Mouse (Mus musculus) heart, postnatal 10 days (tissue): ENCODE results near the gene Olfr703. TPM values are rescaled to one million over a fixed set of nuclear protein-coding genes. Genes with fewer than 3 reads are reported as not detected.

ENCODE experiments used
- DNase-seq, 2 experiments: peaks; one replicate each; pipeline ENCODE4 v3.0.0; 2021
- intact Hi-C: fragments of 180-260 bp; cut with DNase I; formaldehyde crosslinking; loops from one replicate; pipeline ENCODE4 v1.15.1; 2025
- total RNA-seq, 2 experiments: library from RNA; stranded (reverse); gene quantifications; 2 replicates each; pipeline ENCODE4 v1.2.3; 2021

Gene Olfr703
- not detected for total RNA-seq

GRCm38 (mm10) chr7:106843060-106843459 lies at the start of gene Olfr703:
Gene Olfr703 (plus strand): TSS chr7:106843360.
- DNase-seq = no peak
- intact Hi-C loops = no loop called here

GRCm38 (mm10) chr7:106808734-106809133 lies 34.4 kb upstream of the Olfr703 start, which contains the start of gene Olfr700:
Gene Olfr700 (minus strand): TSS chr7:106808834.
- intact Hi-C loops = no loop called here

GRCm38 (mm10) chr7:106813829-106814228 lies 29.3 kb upstream of the Olfr703 start, which contains the start of gene Olfr701:
Gene Olfr701 (plus strand): TSS chr7:106814129.
- intact Hi-C loops = no loop called here
- no peak for DNase-seq

More at GRCm38 (mm10) chr7:106808734-106809133, 34.4 kb upstream of the Olfr703 start, which contains the start of gene Olfr700:
- no peak for DNase-seq

- DNase-seq = peak in 1 of 2 experiments; percentile 9
Observed at GRCm38 (mm10) chr7:106815775-106816174, 27.4 kb upstream of the Olfr703 start.

DNA sequence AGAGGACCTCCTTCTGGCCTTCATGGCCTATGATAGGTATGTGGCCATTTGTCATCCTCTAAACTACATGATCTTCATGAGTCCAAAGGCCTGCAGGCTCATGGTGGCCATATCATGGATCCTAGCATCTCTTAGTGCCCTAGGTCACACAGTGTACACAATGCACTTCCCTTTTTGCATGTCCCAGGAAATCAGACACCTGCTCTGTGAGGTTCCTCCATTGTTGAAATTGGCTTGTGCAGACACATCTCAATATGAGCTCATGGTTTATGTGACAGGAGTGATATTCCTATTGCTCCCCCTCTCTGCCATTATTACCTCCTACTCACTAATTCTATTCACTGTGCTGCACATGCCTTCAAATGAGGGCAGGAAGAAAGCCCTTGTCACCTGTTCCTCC lies 24.7 kb upstream of the Olfr703 start:
- no peak for DNase-seq
- intact Hi-C loops = no loop called here

More at GRCm38 (mm10) chr7:106815775-106816174, 27.4 kb upstream of the Olfr703 start:
- intact Hi-C loops = no loop called here

GRCm38 (mm10) chr7:106833793-106834192 lies 9.4 kb upstream of the Olfr703 start, which contains the start of gene Olfr702:
Gene Olfr702 (minus strand): TSS chr7:106833893.
- intact Hi-C loops = no loop called here

DNA sequence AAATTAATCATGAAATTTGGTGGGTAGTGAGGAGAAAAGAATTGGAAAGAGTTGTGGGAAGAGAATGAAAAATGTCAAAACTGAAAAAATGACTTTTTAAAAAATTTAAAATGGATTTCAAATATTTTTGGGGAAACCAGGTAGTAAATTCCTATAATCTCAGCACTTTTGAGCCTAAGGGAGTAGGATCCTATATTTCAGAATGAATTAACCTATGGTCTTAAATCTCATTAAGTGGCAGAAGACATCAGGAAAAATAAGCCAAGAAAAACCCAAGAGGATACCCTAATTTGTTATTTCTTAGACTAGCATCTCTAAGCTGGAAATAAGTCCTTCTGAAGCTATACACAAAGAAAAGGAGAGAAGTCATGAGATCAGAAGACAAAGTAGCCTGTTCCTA lies 19.7 kb downstream of the Olfr703 start, which contains the start of gene Olfr704:
Gene Olfr704, plus strand, starts transcription at position 301 of the 400 bp plus-strand sequence.
- intact Hi-C loops = no loop called here
- no peak for DNase-seq

More at GRCm38 (mm10) chr7:106833793-106834192, 9.4 kb upstream of the Olfr703 start, which contains the start of gene Olfr702:
- no peak for DNase-seq

DNA sequence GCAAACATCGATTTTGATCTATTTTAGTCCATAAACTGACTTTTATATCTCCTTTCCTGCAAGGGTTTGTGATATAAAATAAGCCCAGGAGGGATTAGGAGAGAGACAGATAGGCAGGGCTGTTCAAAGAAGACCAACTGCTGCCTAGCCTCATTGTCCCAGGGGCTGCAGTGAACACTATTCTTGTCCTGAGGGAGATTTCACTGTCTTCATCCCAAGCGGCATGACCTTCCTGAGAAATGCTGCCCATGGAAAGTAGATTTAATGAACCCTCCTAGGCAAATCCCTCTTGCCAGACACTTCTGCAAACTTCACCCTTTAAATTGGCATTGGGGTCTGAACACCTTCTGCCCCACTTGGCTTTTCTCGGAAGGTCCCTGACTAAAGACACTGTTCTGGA lies 33.6 kb downstream of the Olfr703 start, which contains the start of gene Olfr705:
Gene Olfr705, minus strand, starts transcription at position 101 of the 400 bp plus-strand sequence.
- no peak for DNase-seq
- intact Hi-C loops = no loop called here

- no peak for DNase-seq
- intact Hi-C loops = no loop called here
Observed at GRCm38 (mm10) chr7:106888062-106888461, 44.9 kb downstream of the Olfr703 start, which contains the start of gene Olfr706. Gene Olfr706 (minus strand): TSS chr7:106888162.

Other genes starting within 250 kb of the Olfr703 start
- not detected for gene Olfr693, start 162.8 kb upstream of the Olfr703 start, total RNA-seq
- gene Olfr694, start 151.5 kb upstream of the Olfr703 start, total RNA-seq = not detected
- not detected for gene Olfr695, start 127.0 kb upstream of the Olfr703 start, total RNA-seq
- gene Olfr697, start 100.9 kb upstream of the Olfr703 start, total RNA-seq = not detected
- gene Olfr698, start 88.0 kb upstream of the Olfr703 start, total RNA-seq = not detected
- gene Olfr699, start 50.2 kb upstream of the Olfr703 start, total RNA-seq = not detected
- gene Olfr700, start 34.5 kb upstream of the Olfr703 start, total RNA-seq = not detected
- gene Olfr701, start 29.2 kb upstream of the Olfr703 start, total RNA-seq = not detected
- not detected for gene Olfr702, start 9.5 kb upstream of the Olfr703 start, total RNA-seq
- not detected for gene Olfr704, start 19.8 kb downstream of the Olfr703 start, total RNA-seq
- not detected for gene Olfr705, start 33.5 kb downstream of the Olfr703 start, total RNA-seq
- gene Olfr706, start 44.8 kb downstream of the Olfr703 start, total RNA-seq = not detected
- gene Olfr707, start 57.9 kb downstream of the Olfr703 start, total RNA-seq = not detected
- gene Olfr1532-ps1, start 64.6 kb downstream of the Olfr703 start, total RNA-seq = not detected
- not detected for gene Olfr709-ps1, start 88.9 kb downstream of the Olfr703 start, total RNA-seq
- not detected for gene Olfr710, start 105.0 kb downstream of the Olfr703 start, total RNA-seq
- gene Olfr6, start 120.6 kb downstream of the Olfr703 start, total RNA-seq = not detected
- gene Olfr711, start 132.1 kb downstream of the Olfr703 start, total RNA-seq = not detected
- gene Olfr2, start 162.7 kb downstream of the Olfr703 start, total RNA-seq = not detected
- gene Olfr713, start 187.8 kb downstream of the Olfr703 start, total RNA-seq = not detected
- gene Olfr714, start 227.6 kb downstream of the Olfr703 start, total RNA-seq = not detected
- gene Olfr17, start 249.9 kb downstream of the Olfr703 start, total RNA-seq = not detected